Mouse (Mus musculus) cerebellum, postnatal 4 days (tissue): Measurements from ENCODE around the gene Hormad2.

Experiments
- DNase-seq, 2 experiments: peaks; one replicate each; pipeline ENCODE4 v3.0.0; 2022; ENCODE audit warnings: low spot score in 2 of 2, mixed read lengths in 1 of 2

The Hormad2 gene

DNA sequence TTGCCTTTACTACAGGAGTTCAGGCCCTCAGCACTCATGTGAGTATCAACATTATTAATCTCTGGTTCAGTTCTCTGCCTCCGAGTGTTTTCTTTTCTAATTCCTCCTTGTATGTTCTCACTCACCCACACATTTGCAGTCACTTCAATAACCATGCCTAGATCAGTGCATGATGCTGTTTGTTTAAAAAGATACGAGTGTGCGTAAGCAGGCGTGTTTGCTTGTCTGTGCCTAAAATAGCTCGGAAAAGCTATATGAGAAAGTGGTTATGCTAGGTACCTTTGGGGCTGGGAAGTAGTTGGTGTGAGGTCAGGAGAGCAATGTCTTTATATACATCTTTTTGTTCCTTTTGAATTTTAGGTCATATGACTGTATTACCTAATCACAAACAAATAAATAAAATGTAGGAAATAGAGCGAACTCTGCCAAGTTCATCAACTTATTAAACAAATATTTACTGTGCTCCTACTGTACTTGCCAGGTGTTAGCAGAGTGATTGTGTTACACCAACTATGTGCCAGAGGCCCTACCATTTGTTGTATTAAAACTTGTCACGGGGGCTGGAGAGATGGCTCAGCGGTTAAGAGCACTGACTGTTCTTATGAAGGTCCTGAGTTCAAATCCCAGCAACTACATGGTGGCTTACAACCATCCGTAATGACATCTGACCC is 100.7 kb downstream of the Hormad2 start:
- no peak for DNase-seq

DNA sequence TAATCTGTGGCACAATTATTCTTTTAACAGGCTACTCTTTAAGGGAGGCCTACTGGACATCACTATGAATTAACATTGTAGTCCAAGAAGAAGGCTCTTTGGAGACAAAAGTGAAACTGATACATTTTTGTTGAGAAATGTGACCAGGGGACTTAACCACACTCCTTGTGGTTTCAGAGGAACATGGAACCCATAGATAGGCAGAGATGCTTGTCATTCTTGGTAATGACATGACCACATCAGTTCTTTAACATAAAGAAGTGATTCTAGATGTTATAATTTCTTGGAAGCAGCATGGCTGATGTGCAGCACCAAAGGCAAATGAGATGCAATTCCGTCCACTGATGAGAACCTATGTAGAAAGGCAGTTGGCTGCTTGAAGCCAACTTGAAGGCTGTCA is 101.6 kb downstream of the Hormad2 start:
- no peak for DNase-seq

DNA sequence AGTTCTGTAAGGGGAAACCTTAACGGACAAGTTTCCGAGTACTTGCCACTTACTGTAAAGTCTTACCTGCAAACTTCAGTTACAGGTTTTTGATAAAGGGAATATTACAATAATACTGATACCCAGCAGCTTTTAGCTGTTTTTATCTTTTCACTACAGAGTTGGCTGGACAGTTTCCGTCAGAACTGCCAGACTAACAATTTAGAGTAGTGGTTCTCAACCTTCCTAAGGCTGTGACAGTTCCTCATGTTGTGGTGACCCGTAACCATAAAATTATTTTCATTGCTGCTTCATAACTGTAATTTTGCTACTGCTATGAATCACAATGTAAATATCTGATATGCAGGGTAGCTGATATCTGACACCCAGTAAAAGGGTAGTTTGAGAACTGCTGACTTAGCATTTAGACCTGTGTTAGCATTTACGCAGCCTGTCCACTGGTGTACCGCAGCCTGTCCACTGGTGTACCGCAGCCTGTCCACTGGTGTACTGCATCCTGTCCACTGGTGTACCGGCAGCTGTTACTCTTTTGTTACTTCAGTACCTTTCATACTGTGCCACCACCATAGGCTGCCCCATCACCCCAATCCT is 104.1 kb downstream of the Hormad2 start:
- DNase-seq: no peak

DNA sequence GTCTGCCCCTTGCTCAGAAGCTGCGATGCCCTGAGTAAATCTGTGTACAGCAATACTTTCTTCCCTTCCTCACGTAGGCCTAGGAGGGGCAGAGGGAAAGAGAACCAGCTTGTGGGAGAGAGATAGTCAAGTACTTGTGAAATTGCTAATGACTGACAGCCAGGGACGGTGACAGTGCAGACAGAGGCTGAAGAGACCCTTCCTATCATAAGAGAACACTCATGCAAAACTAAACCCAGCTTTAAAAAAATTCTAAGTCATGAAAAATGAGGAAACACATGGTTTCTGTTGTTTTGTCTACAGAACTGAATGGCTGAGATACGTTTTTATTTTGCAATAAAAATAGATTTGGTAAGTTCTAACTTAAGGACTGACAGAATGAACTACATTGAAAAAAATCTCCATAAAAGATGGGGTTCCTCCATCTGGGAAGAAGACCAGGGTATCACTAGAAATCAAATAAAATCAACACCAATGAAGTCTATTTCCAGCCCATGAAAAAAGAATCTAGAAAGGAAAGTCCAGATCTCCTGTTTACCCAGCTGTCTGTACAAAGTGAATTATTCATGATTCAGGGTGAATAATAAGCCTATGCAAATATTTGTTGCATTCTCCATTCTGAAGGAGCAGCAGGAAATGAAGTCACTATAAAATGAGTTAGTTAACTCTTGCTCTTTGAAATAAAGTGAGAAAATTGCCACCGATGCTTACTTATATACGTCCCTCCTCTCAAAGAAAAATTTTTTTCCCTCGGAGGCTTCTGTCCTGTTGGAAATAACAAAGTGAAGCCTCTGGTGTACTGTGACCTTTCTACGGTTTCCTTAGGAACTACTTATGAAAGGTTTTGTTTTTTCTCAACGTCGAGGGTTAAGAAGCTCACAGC is 104.9 kb downstream of the Hormad2 start:
- no peak for DNase-seq

DNA sequence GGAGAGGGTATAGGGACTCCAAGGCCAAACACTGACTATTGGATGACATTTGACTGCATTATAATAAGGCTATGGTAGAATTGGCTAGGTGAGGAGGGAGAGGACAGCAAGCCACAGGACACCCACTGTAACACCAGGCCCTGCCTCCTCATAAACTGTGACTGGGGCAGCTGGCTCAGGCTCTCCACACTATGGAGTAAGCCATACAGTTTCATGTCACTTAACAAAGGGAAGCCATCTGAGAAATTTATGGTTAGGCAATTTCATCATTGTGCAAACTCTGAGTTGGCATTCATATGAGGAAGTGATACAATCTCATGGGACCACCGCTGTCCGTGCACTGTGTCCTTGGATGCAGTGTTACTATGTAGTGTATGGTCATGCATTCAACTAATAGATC is 107.9 kb downstream of the Hormad2 start:
- DNase-seq: no peak

DNA sequence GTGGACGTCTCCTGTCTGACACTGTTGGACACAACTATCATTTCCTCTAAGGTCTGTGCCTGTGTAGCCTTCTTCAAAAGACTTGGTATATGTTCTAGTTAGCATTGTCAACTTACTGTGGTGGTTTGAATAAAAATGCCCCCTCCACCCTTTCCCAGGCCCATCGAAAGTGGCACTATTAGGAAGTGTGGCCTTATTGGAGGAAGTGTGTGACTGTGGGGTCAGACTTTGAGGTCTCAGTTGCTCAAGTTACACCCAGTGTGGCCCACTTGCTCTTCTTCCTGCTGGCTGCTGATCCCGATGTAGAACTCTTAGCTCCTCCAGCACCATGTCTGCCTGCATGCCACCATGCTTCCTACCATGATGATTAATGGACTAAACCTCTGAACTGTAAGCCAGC is 112.7 kb downstream of the Hormad2 start:
- DNase-seq: no peak

DNA sequence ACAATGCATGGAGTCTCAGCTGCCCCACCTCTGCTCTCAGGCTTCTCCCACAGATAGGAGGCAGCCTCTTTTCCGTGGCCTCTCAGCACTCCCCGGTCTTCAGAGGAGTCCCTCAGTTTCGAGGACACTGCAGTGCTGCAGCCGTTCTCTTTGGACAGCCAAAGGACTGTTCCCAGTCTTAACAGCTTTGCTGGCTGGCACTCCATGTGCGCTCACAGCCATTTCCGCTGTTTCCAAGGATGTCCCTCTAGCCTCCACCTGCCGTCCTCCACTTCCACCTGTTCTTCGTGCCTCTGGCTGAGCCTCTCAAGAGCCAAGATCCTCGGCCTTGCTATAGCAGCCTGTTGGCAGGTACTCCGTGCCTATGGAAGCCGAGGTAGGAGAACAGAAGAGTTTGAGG is 117.4 kb downstream of the Hormad2 start:
- DNase-seq: no peak

DNA sequence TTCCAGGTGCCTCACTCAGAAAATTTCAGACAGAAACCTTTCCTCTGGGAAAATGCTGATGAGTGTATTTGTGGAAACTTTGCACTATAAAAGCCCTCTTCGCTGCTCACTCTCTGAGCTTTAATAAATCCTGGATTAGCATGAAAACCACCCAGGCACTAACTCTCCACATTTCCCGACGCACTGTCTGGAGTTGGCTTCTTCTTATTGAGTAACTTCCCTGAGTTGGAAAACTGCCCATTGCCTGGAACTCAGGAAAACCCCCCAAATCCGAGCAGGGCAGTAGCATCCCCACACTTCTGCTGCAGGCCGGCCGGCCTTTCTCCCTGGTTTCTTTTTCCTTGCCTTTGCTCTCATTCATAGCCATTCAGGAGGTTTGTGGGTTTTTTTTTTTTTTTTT is 118.0 kb downstream of the Hormad2 start:
- DNase-seq: no peak

DNA sequence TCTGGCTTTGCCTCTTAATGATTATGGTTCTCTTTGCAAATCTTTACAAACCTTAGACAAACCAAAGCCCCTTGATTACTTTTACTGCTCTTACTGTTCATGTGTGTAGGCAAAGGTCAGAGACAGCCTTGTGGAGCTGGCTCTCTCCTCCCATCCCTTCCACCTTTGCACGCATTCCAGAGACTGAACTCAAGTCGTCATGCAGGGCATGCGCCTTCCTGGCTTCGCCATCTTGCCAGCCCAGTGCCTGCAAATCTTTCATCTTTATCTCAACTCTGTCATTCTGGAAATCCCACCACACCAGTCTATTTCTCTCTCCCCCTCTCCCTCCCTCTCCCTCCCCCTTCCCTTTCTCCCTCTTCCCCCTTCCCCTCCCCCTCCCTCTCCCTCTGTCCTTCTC is 120.0 kb downstream of the Hormad2 start:
- DNase-seq: no peak

DNA sequence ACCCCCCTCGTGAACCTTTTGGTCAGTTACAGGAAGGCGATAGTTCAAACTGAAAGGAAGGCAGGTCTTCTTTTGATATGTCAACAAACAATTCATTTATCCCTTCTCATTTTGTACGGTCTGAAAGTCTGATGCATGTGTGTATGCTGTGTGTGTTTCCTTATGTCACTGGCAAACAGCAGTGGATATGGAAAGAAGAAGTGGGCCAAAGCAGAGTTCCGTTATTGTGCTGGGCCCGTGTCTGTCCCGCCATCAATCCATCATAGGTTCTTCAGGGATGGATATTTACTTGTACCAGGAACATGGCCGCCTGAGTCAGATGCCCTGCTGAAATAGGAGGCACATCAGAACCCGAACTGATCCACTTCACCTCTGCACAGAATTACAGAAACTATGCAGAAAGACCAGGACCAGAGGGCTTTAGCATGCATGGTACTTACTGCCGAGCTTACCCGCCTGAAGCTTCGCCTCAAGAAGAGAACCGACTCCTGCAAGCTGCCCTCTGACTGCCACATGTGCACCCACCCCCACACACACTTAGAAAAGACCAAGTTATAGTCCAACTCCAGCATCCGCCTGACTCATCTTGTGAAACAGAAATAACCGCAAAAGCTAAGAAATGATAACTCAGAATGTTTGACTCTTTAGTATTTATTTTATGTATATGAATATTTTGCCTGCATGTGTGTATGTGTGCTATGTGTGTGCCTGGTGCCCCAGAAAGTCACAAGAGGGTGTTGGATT is 121.5 kb downstream of the Hormad2 start:
- DNase-seq: no peak

DNA sequence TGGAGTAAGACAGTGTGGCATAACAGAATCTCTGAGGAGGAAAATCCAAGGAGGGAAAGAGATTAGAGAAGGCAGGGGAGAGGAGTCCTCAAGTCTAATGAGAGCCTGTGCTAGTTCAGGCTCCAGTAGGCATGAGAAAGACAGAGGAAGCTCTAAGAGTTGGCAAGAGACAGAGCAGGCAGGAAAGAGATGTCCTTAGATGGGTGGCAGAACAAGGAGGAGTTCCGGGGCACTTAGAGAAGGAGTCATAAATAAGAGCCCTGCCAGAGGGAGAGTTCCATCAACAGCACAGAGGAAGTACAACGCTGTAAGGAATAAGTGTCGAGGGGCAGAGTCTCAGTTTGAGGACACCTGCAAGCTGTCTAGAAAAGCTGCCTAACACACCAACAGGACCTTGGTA is 122.9 kb downstream of the Hormad2 start:
- no peak for DNase-seq

DNA sequence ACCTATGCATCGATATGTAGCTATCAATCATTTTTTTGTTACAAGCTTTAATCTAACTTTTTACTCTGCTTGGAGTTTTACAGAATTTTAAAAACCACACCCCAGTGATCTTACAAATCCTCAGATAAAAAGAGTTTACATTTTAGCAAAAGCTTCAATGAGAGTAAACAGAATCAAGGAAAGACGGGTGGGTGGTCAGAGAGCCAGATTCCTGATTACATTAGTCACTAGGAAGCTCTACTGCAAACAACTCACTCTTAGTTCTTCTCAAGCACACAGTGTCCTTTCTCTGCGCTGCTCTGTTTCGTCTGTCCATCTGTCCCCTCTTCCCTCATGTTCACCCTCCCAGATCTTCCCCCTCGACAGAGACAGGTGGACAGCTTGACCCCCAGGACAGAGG is 123.6 kb downstream of the Hormad2 start:
- no peak for DNase-seq

DNA sequence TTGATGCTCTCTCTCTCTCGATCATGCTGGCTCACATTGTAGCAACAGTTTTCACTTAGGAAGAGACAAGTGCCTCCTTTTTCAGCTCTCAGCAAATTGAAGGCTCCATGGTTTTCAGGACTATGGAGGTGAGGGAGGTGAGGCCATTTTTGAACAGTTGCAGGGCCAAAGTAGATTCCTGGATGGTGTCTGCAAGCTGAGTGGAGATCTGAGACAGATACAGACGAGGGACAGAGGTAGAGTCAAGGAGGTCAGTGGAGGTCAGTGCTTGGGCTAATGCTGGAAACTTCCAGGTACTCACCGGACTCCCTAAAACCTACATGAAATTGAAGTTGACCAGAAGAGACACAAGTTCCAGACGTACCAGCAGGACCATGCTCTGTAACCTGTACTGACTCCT is 128.7 kb downstream of the Hormad2 start:
- no peak for DNase-seq

DNA sequence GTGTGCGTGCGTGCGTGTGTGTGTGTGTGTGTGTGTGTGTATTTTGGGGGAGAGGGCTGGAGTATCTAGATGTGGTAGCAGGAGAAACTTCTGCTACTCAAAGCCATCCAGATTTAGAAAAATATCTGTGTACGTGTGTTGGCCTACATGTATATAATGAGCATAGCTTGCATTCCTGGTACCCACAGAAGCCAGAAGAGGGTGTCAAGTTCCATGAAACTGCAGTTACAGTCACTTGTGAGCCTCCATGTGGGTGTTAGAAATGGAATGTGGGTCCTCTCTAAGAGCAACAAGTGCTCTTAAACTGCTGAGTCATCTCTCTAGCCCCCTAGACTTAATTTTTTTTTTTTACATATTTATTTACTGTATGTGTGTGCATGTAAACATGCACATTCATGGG is 130.6 kb downstream of the Hormad2 start:
- DNase-seq: no peak

DNA sequence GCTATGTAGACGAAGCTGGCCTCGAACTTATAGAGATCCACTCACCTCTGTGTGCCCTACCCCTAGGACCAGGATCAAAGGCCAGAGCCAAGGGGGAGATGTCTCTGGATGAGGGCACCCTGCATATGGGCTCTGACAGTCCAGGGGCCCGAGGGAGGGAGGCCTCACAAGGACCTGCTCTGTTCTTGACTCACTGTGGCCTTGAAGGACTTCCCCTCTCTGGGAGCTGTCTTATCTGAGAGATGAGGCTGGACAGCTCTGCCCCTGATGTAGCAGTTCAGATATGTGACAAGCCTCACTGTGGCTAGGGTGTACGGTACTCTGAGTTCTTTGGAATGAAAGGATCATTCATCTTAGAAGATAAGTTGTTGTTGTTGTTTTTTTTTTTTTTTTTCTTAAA is 131.3 kb downstream of the Hormad2 start:
- no peak for DNase-seq

DNA sequence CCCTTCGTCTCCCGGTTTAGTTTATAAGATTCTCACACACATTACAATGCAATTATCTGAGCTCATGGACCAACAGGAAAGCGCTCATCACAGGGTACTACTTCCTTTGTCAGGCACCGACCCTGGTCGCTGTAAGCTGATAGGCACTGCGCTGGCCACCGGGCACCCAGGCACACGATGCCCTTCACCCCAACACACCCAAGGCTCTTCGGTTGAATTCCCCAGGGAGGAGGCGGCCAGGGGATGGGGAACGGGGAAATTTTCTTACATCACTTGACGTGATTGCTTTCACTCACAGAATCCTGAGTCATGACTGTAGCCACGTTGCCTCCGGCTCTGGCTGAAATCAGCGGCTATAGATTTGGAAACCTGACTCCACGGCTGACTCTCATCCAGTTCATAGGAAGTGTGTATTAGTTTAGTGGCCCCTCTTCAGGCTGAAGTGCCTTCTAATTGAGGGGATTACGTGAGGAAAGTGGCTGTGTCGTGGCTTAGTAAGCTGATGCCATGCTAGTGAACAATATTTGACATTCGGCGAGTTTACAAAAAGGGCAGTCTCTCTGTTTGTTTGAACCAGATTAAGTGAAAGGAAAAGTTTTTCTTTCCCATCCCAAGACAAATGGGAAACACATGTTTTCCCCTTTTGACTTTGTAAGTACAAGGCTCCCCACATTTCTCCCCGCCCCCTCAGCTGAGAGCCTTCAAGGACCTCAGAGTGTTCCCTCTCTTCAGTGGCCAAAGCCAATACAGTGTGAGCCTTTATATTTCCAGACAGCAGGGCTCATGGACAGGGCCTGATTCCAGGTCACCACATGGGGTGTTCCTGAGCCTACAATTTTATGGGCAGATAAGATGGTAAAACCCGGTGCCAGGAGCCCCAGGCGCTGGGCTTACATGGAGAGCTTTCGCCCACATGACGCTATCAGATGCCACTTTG is 132.1 kb downstream of the Hormad2 start:
- peak in 1 of 2 experiments; percentile 41 for DNase-seq

DNA sequence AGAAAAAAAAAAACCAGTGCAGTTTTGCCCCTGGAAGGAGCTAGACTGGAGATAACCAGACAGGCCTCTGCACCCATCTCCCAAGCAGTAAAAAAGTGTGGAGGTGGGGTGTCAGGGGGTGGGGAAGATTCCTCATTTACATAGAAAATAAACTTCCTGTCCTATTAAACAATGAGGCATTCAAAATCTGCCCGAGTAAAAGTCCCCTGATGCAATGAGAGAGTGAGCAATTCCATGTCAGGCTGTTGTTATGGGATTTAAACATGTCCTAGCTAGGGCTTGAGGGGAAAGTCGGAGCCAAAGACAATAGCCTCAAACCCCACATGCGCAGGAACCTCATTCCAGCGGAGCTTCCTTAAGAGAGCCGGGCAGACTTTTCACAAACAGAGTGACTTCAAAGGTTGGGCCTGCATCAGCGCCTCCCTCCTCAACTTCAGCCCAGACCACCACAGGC is 132.8 kb downstream of the Hormad2 start:
- DNase-seq: no peak

DNA sequence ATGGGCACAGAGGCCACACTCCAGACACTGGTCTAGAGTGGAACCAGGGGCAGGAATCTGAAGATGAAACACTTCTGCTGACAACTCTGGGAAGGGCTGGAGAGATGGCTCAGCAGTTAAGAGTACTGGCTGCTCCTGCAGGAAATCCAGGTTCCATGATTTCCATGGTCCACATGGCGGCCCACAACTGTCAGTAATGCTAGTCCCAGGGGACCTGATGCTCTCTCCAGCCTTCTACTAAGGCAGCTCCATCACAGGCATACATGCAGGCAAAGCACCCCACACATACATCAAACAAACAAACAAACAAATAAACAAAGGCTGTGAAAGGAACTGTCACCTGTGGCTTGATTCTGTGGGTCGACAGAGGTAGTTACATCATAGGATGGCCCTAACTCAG is 134.8 kb downstream of the Hormad2 start:
- DNase-seq: no peak

DNA sequence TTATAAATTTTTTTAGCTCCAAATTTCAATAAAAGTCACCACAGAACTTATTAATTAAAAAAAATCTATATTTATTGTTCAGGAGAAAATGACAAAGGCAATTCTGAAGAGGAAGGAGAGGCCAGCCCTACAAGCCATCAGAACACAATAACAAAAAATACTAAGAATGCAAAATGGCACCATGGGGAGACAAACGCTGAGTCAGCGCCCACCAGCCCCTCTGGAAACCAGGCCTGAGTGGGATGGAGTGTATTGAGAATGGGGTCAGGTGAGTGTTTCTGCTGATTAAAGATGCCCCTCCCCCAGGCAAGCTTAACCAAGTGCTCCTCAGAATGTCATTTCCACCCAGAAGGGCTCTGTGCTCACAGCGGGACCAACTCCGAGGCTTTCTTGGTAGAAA is 135.8 kb downstream of the Hormad2 start:
- DNase-seq: no peak

DNA sequence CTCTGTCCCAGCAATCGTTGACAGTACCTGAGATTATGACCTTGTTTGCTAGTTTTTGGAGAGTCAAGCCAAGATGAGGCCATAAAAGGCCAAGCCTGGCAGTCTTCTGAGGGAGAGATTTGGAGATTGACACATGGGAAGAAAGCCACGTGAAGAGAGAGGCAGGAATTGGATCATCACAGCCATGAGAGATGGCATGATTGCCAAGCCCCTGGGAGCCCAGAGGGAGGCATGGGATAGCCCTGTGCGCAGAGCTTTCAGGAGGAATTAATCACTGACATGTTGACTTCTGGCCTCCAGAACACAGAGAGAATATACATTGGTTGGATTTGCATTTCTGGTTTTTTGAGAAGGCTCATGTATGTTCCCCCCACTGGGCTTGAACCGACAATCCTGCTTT is 136.7 kb downstream of the Hormad2 start:
- DNase-seq: no peak

DNA sequence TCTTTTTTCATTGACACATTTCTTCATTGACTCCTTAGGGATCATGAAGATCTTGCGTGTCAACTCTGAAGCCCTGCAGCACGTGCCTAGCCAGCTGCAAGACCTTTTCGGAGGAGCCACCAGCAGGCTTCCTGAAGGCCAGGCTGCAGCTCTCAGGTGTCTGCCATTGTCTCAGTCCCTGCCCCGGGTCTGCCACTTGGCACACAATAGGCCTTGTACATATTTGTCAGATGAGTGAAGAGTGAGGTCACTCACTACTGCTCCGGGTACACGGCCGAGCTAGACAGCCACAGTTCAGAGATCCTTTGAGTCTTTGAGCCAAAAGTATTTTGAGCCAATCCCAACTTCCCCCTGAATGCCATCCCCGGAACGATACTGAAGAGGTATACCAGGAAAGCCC is 137.9 kb downstream of the Hormad2 start:
- no peak for DNase-seq
